Mouse (Mus musculus) MEL (cell line): ENCODE data around the gene Pmm2.

Experiments
- CHD1 ChIP-seq: IDR thresholded peaks from 2 replicates; pipeline ENCODE4 v1.6.1; 2012; ENCODE audit warnings: low read depth, mild to moderate bottlenecking, inconsistent platforms, low read length, improper control_type of control experiment
- CTCF ChIP-seq, 3 experiments: IDR thresholded peaks in 2 of 3; conservative IDR thresholded peaks in 1 of 3; 2 replicates each; pipeline ENCODE4 v1.5.1; 2011 to 2012; ENCODE audit warnings: low read length in 3 of 3, low read depth in 2 of 3, mild to moderate bottlenecking in 2 of 3, improper control_type of control experiment in 1 of 3, inconsistent platforms in 1 of 3, mixed read lengths in 1 of 3, moderate library complexity in 1 of 3; ENCODE audit not compliant: control insufficient read depth in 1 of 3, insufficient read depth in 1 of 3, poor library complexity in 1 of 3, severe bottlenecking in 1 of 3
- E2F4 ChIP-seq: IDR thresholded peaks from 2 replicates; pipeline ENCODE4 v1.6.1; 2011; ENCODE audit warnings: low read depth, low read length, improper control_type of control experiment, borderline replicate concordance
- EP300 ChIP-seq, 2 experiments: IDR thresholded peaks; 2 replicates each; pipeline ENCODE4 v1.6.1; 2011; ENCODE audit warnings: improper control_type of control experiment in 2 of 2, low read length in 2 of 2, low read depth in 1 of 2, mild to moderate bottlenecking in 1 of 2
- MEF2A ChIP-seq: IDR thresholded peaks from 2 replicates; pipeline ENCODE4 v1.6.1; 2014; ENCODE audit warnings: low read depth, mild to moderate bottlenecking, inconsistent platforms, low read length, improper control_type of control experiment; ENCODE audit not compliant: poor library complexity, insufficient replicate concordance, severe bottlenecking; ENCODE audit errors: extremely low read depth
- MYC ChIP-seq: IDR thresholded peaks from 2 replicates; pipeline ENCODE4 v1.6.1; 2011; ENCODE audit warnings: low read depth, mild to moderate bottlenecking, low read length, improper control_type of control experiment, moderate library complexity

- no peak for TF ChIP-seq MEF2A
- TF ChIP-seq CTCF (IDR thresholded peaks at IDR 0.05 in 2 of 3, conservative IDR thresholded peaks at IDR 0.05 in 1 of 3; ENCODE audit: control insufficient read depth in 1 of 3, insufficient read depth in 1 of 3, low read depth in 2 of 3, low read length in 3 of 3, poor library complexity in 1 of 3, severe bottlenecking in 1 of 3) = no peak
- TF ChIP-seq CHD1 = no peak
- TF ChIP-seq E2F4 = no peak
- TF ChIP-seq EP300 (IDR thresholded peaks at IDR 0.05; ENCODE audit: low read depth in 1 of 2, low read length in 2 of 2) = no peak
- no peak for TF ChIP-seq MYC
Measured at GRCm38 (mm10) chr16:8620315-8621115, 17.0 kb upstream of the Pmm2 start.
